Mouse (Mus musculus) olfactory bulb, adult 2 months (tissue): ENCODE measurements around the gene Exoc3l4. TPM values are rescaled to one million over a fixed set of nuclear protein-coding genes. Genes with fewer than 3 reads are reported as not detected.

Experiments
- H3K27ac ChIP-seq: fragments of 200-500 bp; 2 replicates; pipeline ENCODE4 v1.5.1; 2012; ENCODE audit warnings: low read depth, low read length; ENCODE audit not compliant: insufficient read depth
- H3K4me1 ChIP-seq: fragments of 200-500 bp; 2 replicates; pipeline ENCODE4 v1.6.1; 2012; ENCODE audit warnings: low read length; ENCODE audit not compliant: control insufficient read depth, insufficient read depth
- H3K4me3 ChIP-seq: fragments of 200-500 bp; 2 replicates; pipeline ENCODE4 v1.5.1; 2012; ENCODE audit warnings: mild to moderate bottlenecking, low read depth, low read length, moderate library complexity; ENCODE audit not compliant: insufficient read depth
- CTCF ChIP-seq: fragments of 200-500 bp; IDR thresholded peaks from 2 replicates; pipeline ENCODE4 v1.5.1; 2012; ENCODE audit warnings: low read depth, mild to moderate bottlenecking, low read length, moderate library complexity; ENCODE audit not compliant: insufficient read depth
- POLR2A ChIP-seq: fragments of 200-500 bp; IDR thresholded peaks from 2 replicates; pipeline ENCODE4 v1.6.1; 2012; ENCODE audit warnings: mild to moderate bottlenecking, low read depth, low read length, moderate library complexity; ENCODE audit not compliant: insufficient read depth
- WGBS: fragments of 180-500 bp; shearing (Covaris S2); methylation state at CpG from one replicate; pipeline ENCODE4 v1.1.7; 2018; 5-methylcytosine and 5-hydroxymethylcytosine counted together
- polyA plus RNA-seq: library from polyadenylated mRNA; stranded (reverse); fragments of >200 nt; gene quantifications from 2 replicates; pipeline ENCODE4 v1.2.4, GENCODE M21; 2012; ENCODE audit warnings: low replicate concordance; ENCODE audit not compliant: missing spikeins, insufficient read depth, insufficient read length

The Exoc3l4 gene
- polyA plus RNA-seq, 1 experiment, result not detected

DNA sequence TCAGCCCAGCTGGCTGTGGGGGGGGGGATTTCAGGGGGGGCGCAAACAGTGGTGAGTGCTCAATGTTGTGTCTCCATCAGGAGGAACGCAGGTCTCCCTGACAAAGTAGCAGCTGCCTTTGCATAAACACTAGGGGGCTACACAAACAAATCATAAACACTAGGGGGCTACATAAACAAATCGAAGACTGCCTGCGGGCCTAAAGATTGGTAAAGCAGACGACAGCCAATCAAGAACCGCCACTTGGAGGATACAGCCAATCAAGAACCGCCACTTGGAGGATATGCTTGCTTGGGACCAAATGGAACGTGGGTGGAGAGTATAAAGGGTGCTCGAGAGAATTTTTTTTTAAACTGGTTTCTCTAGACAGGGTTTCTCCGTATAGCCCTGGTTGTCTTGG lies 11.9 kb upstream of the Exoc3l4 start:
- Histone ChIP-seq H3K4me3 (no peak overlapping the region), H3K27ac (no peak overlapping the region), H3K4me1 (peaks cover 23% of the 10 kb centered on the region)
- TF ChIP-seq CTCF (no peak), POLR2A (no peak)
- 77% methylated on average over 10 of the region's 10 CpGs for WGBS

DNA sequence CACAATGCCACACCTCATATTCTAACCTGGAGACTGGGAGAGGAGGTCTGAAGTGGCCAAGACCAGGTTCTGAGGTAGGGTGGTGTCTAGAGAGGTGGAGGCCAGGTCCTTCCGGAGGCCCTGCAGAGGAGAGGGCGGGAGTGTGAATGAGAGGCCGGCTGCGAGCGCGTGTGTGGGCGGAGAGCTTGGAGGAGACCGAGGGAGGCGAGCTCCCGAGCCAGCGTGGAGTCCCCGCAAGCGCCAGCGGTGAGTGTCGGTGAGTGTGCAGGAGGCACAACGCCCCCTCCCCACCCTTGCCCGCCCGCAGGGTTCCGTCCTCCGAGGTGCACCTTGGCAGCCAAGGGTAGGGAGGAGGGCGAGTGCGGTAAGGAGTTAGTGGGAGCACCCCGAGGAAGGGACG lies 10.2 kb upstream of the Exoc3l4 start, which contains the start of gene Lbhd2:
Lbhd2 (plus strand) TSS at position 188 of the 400 bp plus-strand sequence.
- Histone ChIP-seq H3K4me1 (peaks cover 32% of the 10 kb centered on the region), H3K4me3 (peak within 1 kb of the TSS; percentile 7; the same call in 1 of the 2 replicates), H3K27ac (no peak within 1 kb of the TSS)
- TF ChIP-seq POLR2A, result no peak
- no peak for TF ChIP-seq CTCF
- WGBS, result 5% methylated on average over 24 of the region's 24 CpGs

DNA sequence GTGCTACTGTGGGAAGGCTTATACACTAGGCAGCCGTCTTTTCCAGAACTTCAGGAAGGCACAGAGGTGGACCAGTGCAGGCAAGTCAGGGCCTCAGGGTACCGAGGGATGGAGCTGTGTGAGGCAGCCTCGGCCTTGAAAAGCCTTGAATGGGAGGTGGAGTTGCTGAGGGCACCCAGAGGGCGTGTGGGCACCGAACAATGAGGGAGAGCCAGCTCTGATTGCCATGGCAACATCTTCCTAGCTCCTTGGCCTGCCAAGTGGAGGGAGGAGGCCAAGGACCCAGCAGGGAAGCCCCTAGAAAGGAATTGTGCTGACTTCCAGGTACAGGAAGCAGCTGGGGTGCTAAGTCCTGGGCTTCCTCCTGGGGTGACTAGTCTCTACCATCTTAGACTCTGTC lies 7.2 kb upstream of the Exoc3l4 start:
- Histone ChIP-seq H3K4me1 (peaks cover 45% of the 10 kb centered on the region), H3K4me3 (no peak overlapping the region), H3K27ac (no peak overlapping the region)
- no peak for TF ChIP-seq POLR2A
- TF ChIP-seq CTCF, result no peak
- 24% methylated on average over 5 of the region's 5 CpGs for WGBS

DNA sequence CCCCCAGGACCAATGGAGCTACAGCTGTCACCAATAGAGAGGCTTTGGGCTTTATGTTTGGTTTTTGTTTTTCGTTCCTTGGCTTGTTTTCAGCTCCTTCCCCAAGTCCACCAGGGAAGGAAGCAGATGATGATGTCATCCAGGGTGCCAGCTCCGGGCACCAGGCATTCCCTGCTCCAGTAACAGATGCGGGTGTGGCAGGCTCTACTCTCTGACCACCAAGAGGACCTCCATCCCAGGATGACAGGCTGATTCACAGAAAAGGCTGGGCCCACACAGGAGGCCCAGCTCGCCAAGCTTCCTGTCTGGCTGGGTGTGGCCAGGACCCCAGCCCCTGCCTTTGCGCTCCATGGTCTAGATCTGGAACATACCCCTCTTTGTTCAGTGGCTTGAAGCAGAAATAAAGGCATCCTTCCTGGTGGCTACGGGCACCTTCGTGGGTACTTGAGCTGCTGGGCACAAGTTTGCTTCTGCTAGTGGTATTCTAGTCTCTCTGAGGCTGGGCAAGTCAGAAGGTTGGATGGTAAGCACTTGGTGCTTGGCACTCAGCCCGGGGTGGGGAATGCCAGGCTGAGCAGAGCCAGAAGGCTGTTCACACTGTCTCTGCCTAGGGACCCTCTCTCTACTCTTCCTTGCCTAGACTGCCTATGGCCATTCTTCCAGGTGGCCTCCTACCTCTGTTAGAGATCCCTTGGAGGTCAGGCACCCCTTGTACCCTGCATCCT lies 5.0 kb upstream of the Exoc3l4 start:
- Histone ChIP-seq H3K4me3 (no peak overlapping the region), H3K27ac (no peak overlapping the region), H3K4me1 (peaks cover 40% of the 10 kb centered on the region)
- TF ChIP-seq CTCF (no peak), POLR2A (no peak)
- WGBS, result 74% methylated on average over 8 of the region's 8 CpGs

DNA sequence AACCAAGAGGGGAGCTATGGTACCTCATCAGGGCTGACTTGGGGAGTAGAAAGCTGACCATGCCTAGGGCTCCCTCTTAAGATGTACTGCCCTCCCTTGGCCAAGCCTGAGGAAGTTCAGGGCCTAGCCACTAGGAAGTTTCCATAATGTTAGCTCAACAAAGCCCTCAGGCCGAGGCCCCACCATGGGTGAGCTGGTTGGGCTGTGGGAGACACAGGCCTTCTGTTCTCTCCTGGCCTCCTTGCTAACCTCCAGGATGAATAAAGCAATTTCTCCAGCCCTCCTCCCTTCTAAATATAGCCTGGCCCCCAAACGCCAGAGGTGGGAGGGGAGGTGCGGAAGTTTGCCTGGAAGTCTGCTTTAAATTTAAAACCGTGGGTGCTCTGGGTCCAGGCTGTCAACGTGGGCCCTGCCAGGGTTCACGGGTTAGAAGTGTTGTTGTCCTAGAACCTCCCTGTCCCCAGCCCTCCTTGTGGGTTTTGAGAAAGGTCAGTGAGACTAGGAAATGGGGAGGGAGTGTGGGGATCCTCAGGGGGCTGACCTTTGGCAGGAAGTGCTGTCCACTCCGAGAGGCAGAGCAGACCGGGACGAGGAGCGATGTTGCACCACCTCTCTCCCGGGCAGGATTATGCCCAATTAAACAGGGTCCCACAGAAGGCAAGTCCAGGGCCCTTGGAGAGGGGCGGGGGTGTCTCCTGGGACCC lies 4.1 kb upstream of the Exoc3l4 start:
- Histone ChIP-seq H3K4me3 (peak overlapping the region; percentile 21; the same call in 1 of the 2 replicates), H3K27ac (no peak overlapping the region), H3K4me1 (peaks cover 41% of the 10 kb centered on the region)
- no peak for TF ChIP-seq CTCF
- TF ChIP-seq POLR2A, result no peak
- WGBS, result 34% methylated on average over 12 of the region's 12 CpGs

DNA sequence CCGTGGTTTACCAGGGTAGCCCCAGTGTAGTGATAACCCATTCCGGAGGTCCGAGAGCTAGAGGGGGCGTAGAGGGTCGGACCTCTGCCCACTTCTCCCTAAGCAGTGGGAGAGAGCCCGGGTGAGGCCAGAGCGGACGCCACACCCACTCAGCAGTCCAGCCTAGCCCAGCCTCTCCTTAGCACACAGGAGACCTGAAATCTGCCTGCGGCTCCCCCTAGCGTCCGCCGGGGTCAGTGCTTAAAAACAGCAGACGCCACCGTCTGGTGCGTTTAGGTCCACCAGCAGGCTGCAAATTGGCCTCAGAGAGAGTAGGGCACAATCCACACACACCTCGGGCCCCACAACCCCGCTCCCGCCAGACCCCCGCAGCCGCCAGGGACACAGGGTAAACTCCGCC lies 3.5 kb upstream of the Exoc3l4 start:
- peaks cover 41% of the 10 kb centered on the region for H3K4me1 ChIP-seq
- TF ChIP-seq CTCF (peak; percentile 96), POLR2A (no peak)
- no peak overlapping the region for H3K27ac ChIP-seq
- H3K4me3 ChIP-seq, result peak overlapping the region; percentile 21; the same call in 1 of the 2 replicates
- WGBS, result 3% methylated on average over 21 of the region's 21 CpGs

DNA sequence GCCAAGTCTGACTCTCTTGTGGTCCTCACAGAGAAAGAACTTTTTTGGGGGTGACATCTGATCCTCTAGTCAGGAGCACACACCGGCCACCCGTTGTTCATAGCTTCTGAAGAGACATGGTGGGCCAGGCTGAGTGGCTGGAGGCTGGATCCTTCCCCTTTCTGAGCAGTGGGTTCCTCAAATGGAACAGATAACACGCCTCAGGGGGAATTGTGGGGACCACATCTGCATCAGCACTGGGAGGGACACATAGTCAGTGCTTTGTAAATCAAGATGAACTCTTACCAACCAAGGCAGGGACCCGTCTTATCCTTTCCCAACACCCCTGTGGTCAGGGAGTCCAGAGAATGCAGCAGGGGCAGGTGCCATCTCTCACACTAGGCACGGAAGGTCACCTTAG lies 3.1 kb downstream of the Exoc3l4 start:
- no peak for TF ChIP-seq POLR2A
- Histone ChIP-seq H3K4me3 (no peak overlapping the region), H3K27ac (no peak overlapping the region), H3K4me1 (peaks cover 17% of the 10 kb centered on the region)
- 91% methylated on average over 5 of the region's 5 CpGs for WGBS

DNA sequence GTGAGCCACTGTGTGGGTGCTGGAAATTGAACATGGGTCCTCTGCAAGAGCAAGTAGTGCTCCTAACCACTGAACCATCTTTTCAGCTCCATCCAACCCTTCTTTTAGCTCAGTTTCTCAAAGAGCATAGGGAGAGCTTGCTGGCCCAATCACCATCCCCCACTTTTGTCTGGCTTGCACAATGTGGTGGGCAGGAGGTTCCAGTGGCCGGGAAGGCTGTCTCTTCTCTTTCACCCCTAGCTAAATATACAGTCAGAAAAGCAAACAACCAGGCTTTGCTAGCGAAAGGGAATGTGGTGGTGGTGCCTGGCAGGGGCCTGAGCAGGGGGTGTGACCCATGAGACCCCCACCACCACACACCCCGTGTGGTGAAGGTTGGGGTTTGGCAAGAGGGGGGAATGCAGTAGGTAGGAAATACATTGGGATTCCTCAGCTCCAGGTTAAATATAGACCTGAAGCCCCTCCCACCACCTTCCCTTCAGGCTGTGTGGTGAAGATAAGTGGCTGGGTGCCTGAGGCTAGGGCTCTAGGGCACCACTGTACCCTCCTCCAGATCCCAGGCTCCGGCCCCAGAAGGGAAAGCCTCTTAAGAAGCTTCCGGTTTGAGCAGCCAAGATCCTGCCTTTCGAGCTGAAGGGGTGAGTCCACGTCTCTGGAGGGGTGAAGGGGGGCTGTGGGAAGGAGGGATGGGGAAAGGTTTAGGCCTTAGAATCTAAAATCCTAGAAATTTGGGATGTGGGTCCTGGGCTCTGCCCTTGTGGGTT lies 4.3 kb downstream of the Exoc3l4 start:
- Histone ChIP-seq H3K4me3 (no peak overlapping the region), H3K4me1 (peaks cover 24% of the 10 kb centered on the region), H3K27ac (no peak overlapping the region)
- no peak for TF ChIP-seq CTCF
- no peak for TF ChIP-seq POLR2A
- WGBS, result 61% methylated on average over 7 of the region's 7 CpGs

DNA sequence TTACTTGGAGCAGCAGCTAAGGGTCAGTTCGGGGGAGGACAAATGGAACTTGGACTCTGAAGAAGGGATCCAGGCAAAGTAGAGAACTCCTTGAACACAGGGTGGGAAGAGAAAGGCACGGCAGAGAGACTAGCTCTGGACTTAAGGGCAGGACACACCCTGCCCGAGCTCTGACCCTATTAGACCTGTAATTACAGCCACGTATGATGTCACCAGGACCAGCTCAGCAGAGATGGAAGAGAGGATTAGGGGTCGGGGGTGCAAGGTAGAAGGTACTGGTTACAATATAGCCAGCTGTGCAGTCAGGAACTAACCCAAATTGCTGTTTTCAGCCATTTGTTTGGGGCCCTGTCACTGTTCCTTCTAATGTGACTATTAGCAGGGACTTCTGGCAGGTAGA lies 6.0 kb downstream of the Exoc3l4 start:
- WGBS, result 71% methylated on average over 5 of the region's 5 CpGs
- peaks cover 15% of the 10 kb centered on the region for H3K4me1 ChIP-seq
- H3K4me3 ChIP-seq, result no peak overlapping the region

More for the DNA sequence above, 6.0 kb downstream of the Exoc3l4 start:
- H3K27ac ChIP-seq, result no peak overlapping the region
- TF ChIP-seq CTCF (no peak), POLR2A (no peak)
